Mouse (Mus musculus) thymus, postnatal 0 days (tissue): Measurements from ENCODE around the gene Ddit4l. TPM values are rescaled to one million over a fixed set of nuclear protein-coding genes. Genes with fewer than 3 reads are reported as not detected.
"Not testable (repeated sequence)": the region's sequence is repeated elsewhere in the genome, so short reads cannot be mapped to it uniquely, and the experiment has no call there.

Source experiments
- DNase-seq: peaks from one replicate; pipeline ENCODE4 v3.0.0-alpha.2; 2015; ENCODE audit warnings: low spot score
- microRNA-seq: library from miRNA; unstranded; fragments of <30 nt; microRNA quantifications from one replicate; pipeline ENCODE4, GENCODE M21; 2016; ENCODE audit warnings: borderline number of aligned reads
- polyA plus RNA-seq: library from polyadenylated mRNA; unstranded; fragments of >200 nt; fragmentation: Nextera tagmentation; extraction: Ambion mirVana; gene quantifications from 2 replicates; pipeline ENCODE4 v1.2.1, GENCODE M21; 2015

Ddit4l gene
- polyA plus RNA-seq, 1 experiment from 2014 or later, result 0.99 TPM

DNA sequence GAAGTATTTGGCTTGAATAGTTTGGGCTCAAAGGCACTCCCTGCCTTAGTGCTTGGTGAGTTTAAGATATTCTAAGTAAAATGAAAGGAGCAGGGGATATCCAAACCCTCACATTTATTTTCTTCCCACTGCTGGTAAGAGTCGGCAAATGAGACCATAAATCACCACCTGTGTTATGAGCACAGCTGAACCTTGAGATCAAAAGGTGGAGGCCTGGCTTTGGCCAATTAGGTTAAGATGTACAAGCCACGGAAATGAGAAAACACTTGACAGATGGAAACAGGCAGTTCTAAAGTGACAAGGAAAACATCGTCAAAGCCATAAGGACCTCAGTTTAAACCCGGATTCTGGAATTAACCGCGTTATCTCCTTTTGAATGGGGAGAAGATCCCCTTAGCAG is 23.5 kb downstream of the Ddit4l start:
- no peak for DNase-seq

DNA sequence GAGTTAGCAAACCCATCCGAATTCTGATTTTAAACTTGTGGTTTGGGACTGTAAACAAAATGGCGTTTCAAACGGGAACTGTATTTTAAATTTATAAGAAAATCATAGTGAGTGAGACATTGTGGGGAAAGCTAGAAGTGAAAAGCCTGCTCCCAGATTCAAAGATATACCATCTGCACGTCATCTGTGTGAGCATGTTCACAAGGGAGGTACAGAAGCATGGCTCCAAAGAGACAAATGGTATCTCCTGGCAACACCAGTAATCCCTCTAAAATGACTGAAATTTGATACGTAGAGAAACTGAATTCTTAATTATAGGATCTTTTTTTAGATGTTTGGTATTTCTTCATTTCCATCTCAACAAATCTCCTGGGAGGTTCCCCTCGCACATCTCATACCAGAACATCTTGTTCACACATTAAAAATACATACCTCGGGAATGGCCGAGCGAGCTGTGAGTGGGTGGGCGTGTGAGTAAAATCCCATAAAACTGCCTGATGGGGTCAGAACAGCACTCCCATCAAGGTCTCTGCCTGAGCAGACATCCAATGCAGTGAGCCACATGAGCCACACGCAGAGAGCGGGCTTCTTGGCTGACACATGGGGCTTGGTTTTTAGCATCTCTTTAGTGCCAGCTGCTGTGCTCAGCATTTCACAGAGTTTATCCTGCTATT is 26.2 kb downstream of the Ddit4l start:
- DNase-seq, result no peak

DNA sequence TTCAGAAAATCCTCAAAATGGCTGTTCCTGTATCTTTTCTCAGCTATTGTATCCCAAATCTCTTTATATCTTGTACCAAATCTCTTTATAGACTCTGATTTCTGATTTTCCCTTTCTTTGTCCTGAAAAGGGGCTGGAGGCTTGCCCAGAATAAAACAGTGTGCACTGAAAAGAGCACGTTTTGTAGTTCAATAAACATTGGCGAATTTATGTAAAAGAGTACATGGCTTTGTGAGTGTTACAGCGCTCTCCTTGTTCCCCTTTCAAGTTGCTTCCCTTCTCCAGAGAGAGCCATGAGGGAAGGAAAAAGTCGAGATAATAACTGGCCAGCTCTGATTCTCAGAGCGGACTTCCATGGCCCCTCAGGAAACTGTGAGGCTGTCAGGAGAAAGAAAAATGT is 27.7 kb downstream of the Ddit4l start:
- no peak for DNase-seq

DNA sequence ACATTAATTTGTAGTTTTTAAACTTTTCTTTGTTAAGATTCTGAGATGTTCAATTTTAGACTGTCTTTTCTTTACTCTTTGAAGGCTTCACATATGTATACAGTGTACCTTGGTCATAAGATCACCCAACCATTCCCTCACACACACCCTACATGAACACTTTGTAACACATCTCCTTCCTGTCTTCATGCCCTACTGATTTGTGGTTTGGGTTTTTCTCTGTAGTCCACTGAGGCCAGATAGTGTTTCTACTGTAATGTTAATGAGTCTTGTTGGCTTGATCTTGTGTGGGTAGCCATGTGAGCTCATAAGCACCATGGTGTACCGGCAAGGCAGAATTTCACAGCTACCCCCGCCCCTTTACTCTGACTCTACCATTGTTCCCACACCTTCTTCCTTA is 31.4 kb downstream of the Ddit4l start:
- no peak for DNase-seq

DNA sequence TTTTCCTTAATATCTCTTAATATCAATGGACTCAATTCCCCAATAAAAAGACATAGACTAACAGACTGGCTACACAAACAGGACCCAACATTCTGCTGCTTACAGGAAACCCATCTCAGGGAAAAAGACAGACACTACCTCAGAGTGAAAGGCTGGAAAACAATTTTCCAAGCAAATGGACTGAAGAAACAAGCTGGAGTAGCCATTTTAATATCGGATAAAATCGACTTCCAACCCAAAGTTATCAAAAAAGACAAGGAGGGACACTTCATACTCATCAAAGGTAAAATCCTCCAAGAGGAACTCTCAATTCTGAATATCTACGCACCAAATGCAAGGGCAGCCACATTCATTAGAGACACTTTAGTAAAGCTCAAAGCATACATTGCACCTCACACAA is 49.8 kb downstream of the Ddit4l start, which contains the start of gene Gm21962:
Gene Gm21962 (plus strand): TSS at position 301 of the 400 bp plus-strand sequence.
- not testable (repeated sequence) for DNase-seq

Small RNAs within 50 kb of the gene (microRNA-seq; reads per million reads assigned to microRNA genes)
- gene Gm22468, result not detected

Other genes with a start within 250 kb of the Ddit4l start
- gene Gm21962, start 49.9 kb downstream of the Ddit4l start, polyA plus RNA-seq, result not detected in 2 replicates
- gene H2afz, start 242.9 kb downstream of the Ddit4l start, polyA plus RNA-seq, result 2,821 and 2,837 TPM in 2 replicates
- gene Dnajb14, start 246.1 kb downstream of the Ddit4l start, polyA plus RNA-seq, result 5.6 TPM in 2 replicates